Mouse (Mus musculus) embryonic facial prominence, embryonic 11.5 days (tissue): ENCODE data around the gene Rspo1. TPM values are rescaled to one million over a fixed set of nuclear protein-coding genes. Genes with fewer than 3 reads are reported as not detected.

Experiments used
- ATAC-seq: fragments of 200-750 bp; cut with Nextera tagmentation; replicated peaks from 2 replicates; pipeline ENCODE4 v1.8.0; 2017; ENCODE audit warnings: low read depth; ENCODE audit not compliant: insufficient number of reproducible peaks, low FRiP score, low TSS enrichment
- DNase-seq: peaks from one replicate; pipeline ENCODE4 v3.0.0-alpha.2; 2015; ENCODE audit warnings: low spot score
- H3K27ac ChIP-seq: fragments of 300-500 bp; sonication (generic); replicated peaks from 2 replicates; pipeline ENCODE4 v1.5.1; 2014; ENCODE audit warnings: mild to moderate bottlenecking, low read depth, low read length, control low read depth
- H3K27me3 ChIP-seq: fragments of 300-500 bp; sonication (generic); 2 replicates; pipeline ENCODE4 v1.6.1; 2014; ENCODE audit warnings: mild to moderate bottlenecking, low read length, moderate library complexity, mixed read lengths; ENCODE audit not compliant: control insufficient read depth, insufficient read depth
- H3K36me3 ChIP-seq: fragments of 300-500 bp; sonication (generic); replicated peaks from 2 replicates; pipeline ENCODE4 v1.6.1; 2014; ENCODE audit warnings: low read depth, mild to moderate bottlenecking, low read length, moderate library complexity, mixed read lengths; ENCODE audit not compliant: control insufficient read depth, insufficient read depth
- H3K4me1 ChIP-seq: fragments of 300-500 bp; sonication (generic); 2 replicates; pipeline ENCODE4 v1.6.1; 2014; ENCODE audit warnings: low read length, mixed read lengths; ENCODE audit not compliant: control insufficient read depth, insufficient read depth
- H3K4me2 ChIP-seq: fragments of 300-500 bp; sonication (generic); 2 replicates; pipeline ENCODE4 v1.6.1; 2014; ENCODE audit warnings: low read depth, mild to moderate bottlenecking, control low read depth, low read length, moderate library complexity
- H3K4me3 ChIP-seq: fragments of 300-500 bp; sonication (generic); 2 replicates; pipeline ENCODE4 v1.5.1; 2014; ENCODE audit warnings: low read depth, low read length, control low read depth
- H3K9ac ChIP-seq: fragments of 300-500 bp; sonication (generic); replicated peaks from 2 replicates; pipeline ENCODE4 v1.6.1; 2014; ENCODE audit warnings: mild to moderate bottlenecking, control low read depth, low read length
- H3K9me3 ChIP-seq: fragments of 300-500 bp; sonication (generic); replicated peaks from 2 replicates; pipeline ENCODE4 v1.6.1; 2016; ENCODE audit warnings: mild to moderate bottlenecking, low read length, inconsistent platforms, mixed read lengths; ENCODE audit not compliant: control insufficient read depth
- WGBS: fragments of 180-500 bp; shearing (Covaris S2); extraction: QIAGEN DNeasy Blood & Tissue Kit; methylation state at CpG from one replicate; pipeline ENCODE4 v1.1.7; 2014; 5-methylcytosine and 5-hydroxymethylcytosine counted together
- polyA plus RNA-seq: library from polyadenylated mRNA; unstranded; fragments of >200 nt; fragmentation: Nextera tagmentation; extraction: Ambion mirVana; gene quantifications from 2 replicates; pipeline ENCODE4 v1.2.1, GENCODE M21; 2014

Gene Rspo1
- polyA plus RNA-seq, 1 experiment from 2014 or later = 8.0 TPM

- no peak overlapping the region for H3K4me2 ChIP-seq
- ATAC-seq = no peak
Measured at GRCm38 (mm10) chr4:124950181-124951035, 35.8 kb upstream of the Rspo1 start.

GRCm38 (mm10) chr4:124951036-124951433 is 35.2 kb upstream of the Rspo1 start:
- Histone ChIP-seq H3K36me3 (no peaks in the 10 kb centered on the region), H3K9me3 (no peaks in the 10 kb centered on the region), H3K4me1 (no peaks in the 10 kb centered on the region), H3K4me2 (no peak overlapping the region), H3K9ac (no peak overlapping the region), H3K27me3 (no peaks in the 10 kb centered on the region), H3K27ac (no peak overlapping the region), H3K4me3 (no peak overlapping the region)
- no peak for DNase-seq
- ATAC-seq = no peak
- WGBS = 52% methylated on average over 10 of the region's 10 CpGs

More at GRCm38 (mm10) chr4:124950181-124951035, 35.8 kb upstream of the Rspo1 start:
- no peaks in the 10 kb centered on the region for H3K36me3 ChIP-seq
- H3K9ac ChIP-seq = no peak overlapping the region
- no peaks in the 10 kb centered on the region for H3K27me3 ChIP-seq
- no peaks in the 10 kb centered on the region for H3K9me3 ChIP-seq
- no peak overlapping the region for H3K27ac ChIP-seq
- H3K4me1 ChIP-seq = no peaks in the 10 kb centered on the region
- 88% methylated on average over 21 of the region's 21 CpGs for WGBS
- DNase-seq = no peak
- no peak overlapping the region for H3K4me3 ChIP-seq

- no peak for DNase-seq
- no peak overlapping the region for H3K27ac ChIP-seq
- no peaks in the 10 kb centered on the region for H3K27me3 ChIP-seq
- no peak overlapping the region for H3K4me2 ChIP-seq
- no peaks in the 10 kb centered on the region for H3K4me1 ChIP-seq
- WGBS = 50% methylated on average over 4 of the region's 4 CpGs
- no peak overlapping the region for H3K4me3 ChIP-seq
- no peaks in the 10 kb centered on the region for H3K36me3 ChIP-seq
- H3K9me3 ChIP-seq = no peaks in the 10 kb centered on the region
- ATAC-seq = no peak
- no peak overlapping the region for H3K9ac ChIP-seq
Measured at GRCm38 (mm10) chr4:124953546-124953945, 32.7 kb upstream of the Rspo1 start.

- no peak for ATAC-seq
- WGBS = 80% methylated on average over 2 of the region's 2 CpGs
- Histone ChIP-seq H3K4me2 (no peak overlapping the region), H3K9me3 (no peaks in the 10 kb centered on the region), H3K27ac (no peak overlapping the region), H3K27me3 (no peaks in the 10 kb centered on the region), H3K9ac (no peak overlapping the region), H3K4me1 (no peaks in the 10 kb centered on the region), H3K4me3 (no peak overlapping the region), H3K36me3 (no peaks in the 10 kb centered on the region)
- DNase-seq = no peak
Measured at GRCm38 (mm10) chr4:124957284-124957683, 28.9 kb upstream of the Rspo1 start.

- no peak for ATAC-seq
- H3K9me3 ChIP-seq = no peaks in the 10 kb centered on the region
- H3K27ac ChIP-seq = no peak overlapping the region
- no peak for DNase-seq
- H3K4me2 ChIP-seq = no peak overlapping the region
- H3K4me1 ChIP-seq = no peaks in the 10 kb centered on the region
- H3K36me3 ChIP-seq = no peaks in the 10 kb centered on the region
- H3K27me3 ChIP-seq = no peaks in the 10 kb centered on the region
- WGBS = 53% methylated on average over 11 of the region's 11 CpGs
- H3K4me3 ChIP-seq = no peak overlapping the region
- no peak overlapping the region for H3K9ac ChIP-seq
Measured at GRCm38 (mm10) chr4:124959062-124959461, 27.2 kb upstream of the Rspo1 start.

- H3K27me3 ChIP-seq = no peaks in the 10 kb centered on the region
- DNase-seq (no peak), ATAC-seq (no peak)
- H3K9me3 ChIP-seq = no peaks in the 10 kb centered on the region
- H3K9ac ChIP-seq = no peak overlapping the region
- no peaks in the 10 kb centered on the region for H3K36me3 ChIP-seq
- H3K27ac ChIP-seq = no peak overlapping the region
- no peak overlapping the region for H3K4me3 ChIP-seq
- H3K4me2 ChIP-seq = no peak overlapping the region
- no peaks in the 10 kb centered on the region; the same call in 1 of the 2 replicates for H3K4me1 ChIP-seq
- WGBS = 92% methylated on average over 11 of the region's 11 CpGs
Measured at GRCm38 (mm10) chr4:124960940-124961339, 25.3 kb upstream of the Rspo1 start.

GRCm38 (mm10) chr4:124962576-124962975 is 23.7 kb upstream of the Rspo1 start:
- H3K27me3 ChIP-seq = no peaks in the 10 kb centered on the region
- H3K9me3 ChIP-seq = no peaks in the 10 kb centered on the region
- ATAC-seq (0 out of 2 replicates have a peak, but pooled peaks have one; percentile 30), DNase-seq (peak; percentile 65)
- 37% methylated on average over 11 of the region's 11 CpGs for WGBS
- no peaks in the 10 kb centered on the region; the same call in 1 of the 2 replicates for H3K4me1 ChIP-seq
- H3K9ac ChIP-seq = no peak overlapping the region
- H3K4me2 ChIP-seq = no peak overlapping the region
- H3K27ac ChIP-seq = no peak overlapping the region
- H3K36me3 ChIP-seq = no peaks in the 10 kb centered on the region
- H3K4me3 ChIP-seq = no peak overlapping the region

GRCm38 (mm10) chr4:124964912-124965599 is 21.2 kb upstream of the Rspo1 start:
- H3K36me3 ChIP-seq = no peaks in the 10 kb centered on the region
- peak; percentile 42; the same call in 1 of the 2 replicates for ATAC-seq
- H3K9ac ChIP-seq = no peak overlapping the region; the same call in 1 of the 2 replicates
- 15% methylated on average over 8 of the region's 8 CpGs for WGBS
- H3K4me1 ChIP-seq = peaks cover 11% of the 10 kb centered on the region
- DNase-seq = no peak
- no peak overlapping the region for H3K4me2 ChIP-seq
- no peaks in the 10 kb centered on the region for H3K27me3 ChIP-seq
- no peaks in the 10 kb centered on the region for H3K9me3 ChIP-seq
- H3K4me3 ChIP-seq = no peak overlapping the region
- no peak overlapping the region; the same call in 1 of the 2 replicates for H3K27ac ChIP-seq
